ENCODE assay signal across 8 mouse cellular contexts in the genomic region with DNA sequence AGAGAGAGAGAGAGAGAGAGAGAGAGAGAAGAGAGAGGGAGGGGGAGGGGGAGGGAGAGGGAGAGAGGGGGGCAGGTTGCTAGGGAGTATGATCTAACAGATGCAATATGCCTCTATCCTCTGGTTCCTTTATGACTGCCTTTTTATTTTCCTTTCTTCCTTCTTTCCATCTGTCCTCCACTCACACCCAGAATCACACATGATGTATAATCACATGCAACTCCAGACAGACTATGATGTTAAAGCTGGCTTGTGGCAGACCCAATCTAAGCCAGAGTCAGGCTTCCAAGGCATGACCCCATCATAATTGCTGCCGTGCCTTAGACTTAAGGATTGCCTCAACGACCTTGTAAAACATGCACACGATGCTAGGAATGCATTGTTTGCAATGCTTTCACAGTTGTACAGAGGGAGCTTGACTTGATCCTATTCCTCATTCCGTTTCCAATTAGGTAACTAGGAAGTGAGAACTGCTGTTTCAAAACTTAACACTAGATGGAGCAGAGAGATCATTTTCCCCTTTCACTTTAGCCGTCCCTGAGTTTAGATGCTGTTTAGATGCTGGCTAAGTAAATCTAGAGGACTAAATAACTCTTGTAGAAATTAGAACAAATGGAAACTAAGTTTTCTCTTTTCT. TPM values are rescaled to one million over a fixed set of nuclear protein-coding genes. Genes with fewer than 3 reads are reported as not detected.
DNase-seq lines count a peak whose midpoint lies in the region; ATAC-seq and TF ChIP-seq lines count a peak whose summit lies in the region.

No protein-coding gene starts in this region.

- TF ChIP-seq CTCF in cerebellum, adult 2 months (IDR thresholded peaks at IDR 0.05; ENCODE audit: borderline replicate concordance, insufficient read depth, low read depth, low read length): peak; percentile 55; the same call in 1 of the 2 replicates

- 3% methylated on average over 5 of the region's 5 CpGs for WGBS in cerebellum, adult 2 months
- 6% methylated on average over 5 of the region's 5 CpGs for WGBS in embryonic facial prominence, embryonic 13.5 days

- peak in 1 of 2 experiments; percentile 20 for DNase-seq in cerebellum, adult 2 months
- DNase-seq in cerebellum, adult 8-10 months: no peak
- peak; percentile 50 to 77 for DNase-seq in left cerebral cortex, postnatal 25 days (ENCODE audit: low spot score in 2 of 2)
- no peak for DNase-seq in left cerebral cortex, postnatal 36 days (ENCODE audit: low spot score in 2 of 2)
- peak; percentile 62 for DNase-seq in lung, postnatal 36 days
- no peak for DNase-seq in ovary, adult 18-20 months (ENCODE audit: low spot score)
- no peak for DNase-seq in B cell, adult 2 months

- H3K4me3 ChIP-seq in cerebellum, adult 2 months (replicated peaks; ENCODE audit: insufficient read depth, low read depth, low read length): no peak overlapping the region
- H3K4me3 ChIP-seq in embryonic facial prominence, embryonic 13.5 days: no peak overlapping the region

- peaks cover 3% of the 10 kb centered on the region; the same call in 1 of the 2 replicates for H3K4me1 ChIP-seq in cerebellum, adult 2 months (ENCODE audit: control insufficient read depth, insufficient read depth, low read length)
- no peaks in the 10 kb centered on the region for H3K4me1 ChIP-seq in embryonic facial prominence, embryonic 13.5 days

- no peak for TF ChIP-seq POLR2A in cerebellum, adult 2 months (IDR thresholded peaks at IDR 0.05; ENCODE audit: borderline replicate concordance, insufficient read depth, low read length)

- no peak overlapping the region for H3K27ac ChIP-seq in cerebellum, adult 2 months (ENCODE audit: insufficient read depth, low read length)
- H3K27ac ChIP-seq in embryonic facial prominence, embryonic 13.5 days: no peak overlapping the region

- H3K9me3 ChIP-seq in embryonic facial prominence, embryonic 13.5 days: 0 out of 2 replicates have a peak, but pooled peaks cover 2% of the 10 kb centered on the region

- no peak for ATAC-seq in embryonic facial prominence, embryonic 13.5 days (ENCODE audit: insufficient number of reproducible peaks, insufficient read depth, low FRiP score, low TSS enrichment, low read depth)

- peak overlapping the region; percentile 37 for H3K4me2 ChIP-seq in embryonic facial prominence, embryonic 13.5 days

- H3K27me3 ChIP-seq in cerebellum, adult 2 months (ENCODE audit: control insufficient read depth, insufficient read depth, low read length): no peaks in the 10 kb centered on the region
- no peaks in the 10 kb centered on the region for H3K27me3 ChIP-seq in embryonic facial prominence, embryonic 13.5 days

- no peaks in the 10 kb centered on the region for H3K36me3 ChIP-seq in embryonic facial prominence, embryonic 13.5 days

- intact Hi-C loops in left cerebral cortex, postnatal 25 days (cut with DNase I): loop anchor here (1.0 to 5.0 kb wide), 3 partner anchors 77 to 495 kb away; partner anchors contain the start of gene Ccdc110
- intact Hi-C loops in left cerebral cortex, postnatal 36 days (cut with DNase I): loop anchor here (1.0 to 5.0 kb wide), 2 partner anchors 343 to 495 kb away; partner anchors contain the start of gene Ccdc110

- H3K9ac ChIP-seq in embryonic facial prominence, embryonic 13.5 days: no peak overlapping the region

RNA-seq across cellular contexts. Expression of gene Tlr3, which starts 28.1 kb away (rescaled TPM):
- polyA plus RNA-seq in cerebellum, adult 2 months (2012; rRNA removed): 7.9 and 9.6 TPM in 2 replicates
- 1 to 10 TPM; 9.4 to 9.7 TPM for total RNA-seq in left cerebral cortex, postnatal 25 days (2021)
- 1 to 10 TPM; 7.5 to 8.1 TPM for total RNA-seq in left cerebral cortex, postnatal 36 days (2021)
- polyA plus RNA-seq in embryonic facial prominence, embryonic 13.5 days (2015; fragmentation: Nextera tagmentation; extraction: Ambion mirVana): 1.4 and 1.6 TPM in 2 replicates

RNA-seq across cellular contexts. Expression of gene Fam149a, which starts 56.9 kb away (rescaled TPM):
- 14.3 and 15.1 TPM in 2 replicates for polyA plus RNA-seq in cerebellum, adult 2 months (2012; rRNA removed)
- 10 to 100 TPM; 21.6 to 23.6 TPM for total RNA-seq in left cerebral cortex, postnatal 25 days (2021)
- 10 to 100 TPM; 20.7 to 25.3 TPM for total RNA-seq in left cerebral cortex, postnatal 36 days (2021)
- polyA plus RNA-seq in embryonic facial prominence, embryonic 13.5 days (2015; fragmentation: Nextera tagmentation; extraction: Ambion mirVana): 7.5 and 8.3 TPM in 2 replicates

Comparison
In these comparisons a context has a peak if more than half of its experiments do, and no peak if none do; other contexts are left out.
1. DNase-seq: peak in left cerebral cortex, postnatal 25 days (2 of 2) and lung, postnatal 36 days (single experiment); none in cerebellum, adult 8-10 months (single experiment), left cerebral cortex, postnatal 36 days (0 of 2), ovary, adult 18-20 months (single experiment) and B cell, adult 2 months (0 of 2).